Mouse (Mus musculus) MEL (cell line): ENCODE measurements around the gene Tomm40l. TPM values are rescaled to one million over a fixed set of nuclear protein-coding genes. Genes with fewer than 3 reads are reported as not detected.

Source experiments
- DNase-seq: peaks from one replicate; pipeline ENCODE4 v3.0.0; 2011; ENCODE audit warnings: low read depth, low spot score
- H3K27ac ChIP-seq: 2 replicates; pipeline ENCODE4 v1.5.1; 2012; ENCODE audit warnings: low read depth, mild to moderate bottlenecking, control low read depth, low read length, moderate library complexity; ENCODE audit not compliant: control insufficient read depth
- H3K27me3 ChIP-seq, 2 experiments: fragments of 150-350 bp in 1 of 2; sonication (generic) in 1 of 2; 2 replicates each; pipeline ENCODE4 v1.6.1; 2012; ENCODE audit warnings: low read length in 2 of 2, mild to moderate bottlenecking in 2 of 2, improper control_type of control experiment in 1 of 2, moderate library complexity in 1 of 2; ENCODE audit not compliant: insufficient read depth in 2 of 2, control insufficient read depth in 1 of 2
- H3K36me3 ChIP-seq, 2 experiments: 2 replicates each; pipeline ENCODE4 v1.6.1; 2012 to 2014; ENCODE audit warnings: low read length in 2 of 2, improper control_type of control experiment in 1 of 2, inconsistent platforms in 1 of 2, mild to moderate bottlenecking in 1 of 2; ENCODE audit not compliant: insufficient read depth in 2 of 2, control insufficient read depth in 1 of 2
- H3K4me1 ChIP-seq, 2 experiments: fragments of 150-350 bp in 1 of 2; sonication (generic) in 1 of 2; 2 replicates each; pipeline ENCODE4 v1.6.1; 2012; ENCODE audit warnings: low read length in 2 of 2, improper control_type of control experiment in 1 of 2, mild to moderate bottlenecking in 1 of 2; ENCODE audit not compliant: insufficient read depth in 2 of 2, control insufficient read depth in 1 of 2
- H3K4me3 ChIP-seq, 2 experiments: fragments of 150-350 bp in 1 of 2; sonication (generic) in 1 of 2; 2 replicates each; pipeline ENCODE4 v1.5.1; 2012; ENCODE audit warnings: low read depth in 2 of 2, low read length in 2 of 2, mild to moderate bottlenecking in 2 of 2, moderate library complexity in 2 of 2, control low read depth in 1 of 2, improper control_type of control experiment in 1 of 2; ENCODE audit not compliant: control insufficient read depth in 1 of 2, insufficient read depth in 1 of 2
- H3K79me2 ChIP-seq: 2 replicates; pipeline ENCODE4 v1.6.1; 2012; ENCODE audit warnings: mild to moderate bottlenecking, low read length, moderate library complexity; ENCODE audit not compliant: control insufficient read depth, poor library complexity, insufficient read depth
- H3K9ac ChIP-seq: 2 replicates; pipeline ENCODE4 v1.6.1; 2012; ENCODE audit warnings: low read depth, mild to moderate bottlenecking, control low read depth, low read length, moderate library complexity; ENCODE audit not compliant: control insufficient read depth, poor library complexity, severe bottlenecking
- H3K9me3 ChIP-seq: fragments of 150-350 bp; sonication (generic); replicated peaks from 2 replicates; pipeline ENCODE4 v1.6.1; 2012; ENCODE audit warnings: mild to moderate bottlenecking, low read length, improper control_type of control experiment, moderate library complexity; ENCODE audit not compliant: insufficient read depth
- BHLHE40 ChIP-seq: IDR thresholded peaks from 2 replicates; pipeline ENCODE4 v1.6.1; 2012; ENCODE audit warnings: low read depth, mild to moderate bottlenecking, inconsistent platforms, low read length, improper control_type of control experiment, borderline replicate concordance
- CHD1 ChIP-seq: IDR thresholded peaks from 2 replicates; pipeline ENCODE4 v1.6.1; 2012; ENCODE audit warnings: low read depth, mild to moderate bottlenecking, inconsistent platforms, low read length, improper control_type of control experiment
- CHD2 ChIP-seq: IDR thresholded peaks from 2 replicates; pipeline ENCODE4 v1.6.1; 2011; ENCODE audit warnings: low read length, improper control_type of control experiment
- CTCF ChIP-seq, 3 experiments: IDR thresholded peaks in 2 of 3; conservative IDR thresholded peaks in 1 of 3; 2 replicates each; pipeline ENCODE4 v1.5.1; 2011 to 2012; ENCODE audit warnings: low read length in 3 of 3, low read depth in 2 of 3, mild to moderate bottlenecking in 2 of 3, improper control_type of control experiment in 1 of 3, inconsistent platforms in 1 of 3, mixed read lengths in 1 of 3, moderate library complexity in 1 of 3; ENCODE audit not compliant: control insufficient read depth in 1 of 3, insufficient read depth in 1 of 3, poor library complexity in 1 of 3, severe bottlenecking in 1 of 3
- ELF1 ChIP-seq: IDR thresholded peaks from 2 replicates; pipeline ENCODE4 v1.6.1; 2014; ENCODE audit warnings: low read depth, mild to moderate bottlenecking, inconsistent platforms, low read length, improper control_type of control experiment, moderate library complexity
- EP300 ChIP-seq, 2 experiments: IDR thresholded peaks; 2 replicates each; pipeline ENCODE4 v1.6.1; 2011; ENCODE audit warnings: improper control_type of control experiment in 2 of 2, low read length in 2 of 2, low read depth in 1 of 2, mild to moderate bottlenecking in 1 of 2
- ETS1 ChIP-seq: IDR thresholded peaks from 2 replicates; pipeline ENCODE4 v1.6.1; 2012; ENCODE audit warnings: low read depth, mild to moderate bottlenecking, inconsistent platforms, low read length, improper control_type of control experiment, moderate library complexity
- GABPA ChIP-seq: IDR thresholded peaks from 2 replicates; pipeline ENCODE4 v1.6.1; 2012; ENCODE audit warnings: low read depth, mild to moderate bottlenecking, inconsistent platforms, low read length, improper control_type of control experiment, moderate library complexity
- HCFC1 ChIP-seq: IDR thresholded peaks from 2 replicates; pipeline ENCODE4 v1.6.1; 2012; ENCODE audit warnings: low read depth, mild to moderate bottlenecking, inconsistent platforms, low read length, improper control_type of control experiment, moderate library complexity
- KAT2A ChIP-seq: conservative IDR thresholded peaks from 2 replicates; pipeline ENCODE4 v1.6.1; 2012; ENCODE audit warnings: low read depth, low read length, improper control_type of control experiment, inconsistent platforms
- MAFK ChIP-seq: IDR thresholded peaks from 2 replicates; pipeline ENCODE4 v1.6.1; 2011; ENCODE audit warnings: low read depth, mild to moderate bottlenecking, low read length, improper control_type of control experiment, borderline replicate concordance
- MAX ChIP-seq: IDR thresholded peaks from 2 replicates; pipeline ENCODE4 v1.6.1; 2011; ENCODE audit warnings: low read length, improper control_type of control experiment
- MAZ ChIP-seq: IDR thresholded peaks from 2 replicates; pipeline ENCODE4 v1.6.1; 2012; ENCODE audit warnings: low read depth, mild to moderate bottlenecking, inconsistent platforms, low read length, improper control_type of control experiment
- MXI1 ChIP-seq: IDR thresholded peaks from 2 replicates; pipeline ENCODE4 v1.6.1; 2011; ENCODE audit warnings: mild to moderate bottlenecking, low read depth, low read length, improper control_type of control experiment
- MYB ChIP-seq: IDR thresholded peaks from 2 replicates; pipeline ENCODE4 v1.6.1; 2011; ENCODE audit warnings: mild to moderate bottlenecking, low read depth, low read length, improper control_type of control experiment
- MYC ChIP-seq: IDR thresholded peaks from 2 replicates; pipeline ENCODE4 v1.6.1; 2011; ENCODE audit warnings: low read depth, mild to moderate bottlenecking, low read length, improper control_type of control experiment, moderate library complexity
- NELFE ChIP-seq: IDR thresholded peaks from 2 replicates; pipeline ENCODE4 v1.6.1; 2011; ENCODE audit warnings: low read depth, low read length, improper control_type of control experiment
- NRF1 ChIP-seq: IDR thresholded peaks from 2 replicates; pipeline ENCODE4 v1.6.1; 2014; ENCODE audit warnings: low read depth, mild to moderate bottlenecking, inconsistent platforms, low read length, improper control_type of control experiment, moderate library complexity; ENCODE audit not compliant: poor library complexity, insufficient read depth, severe bottlenecking
- POLR2A ChIP-seq, 2 experiments: IDR thresholded peaks; 2 replicates each; pipeline ENCODE4 v1.6.1; 2011 to 2012; ENCODE audit warnings: low read length in 2 of 2, mild to moderate bottlenecking in 2 of 2, control low read depth in 1 of 2, improper control_type of control experiment in 1 of 2, low read depth in 1 of 2, moderate library complexity in 1 of 2; ENCODE audit not compliant: control insufficient read depth in 1 of 2, insufficient read depth in 1 of 2, poor library complexity in 1 of 2
- POLR2AphosphoS2 ChIP-seq: IDR thresholded peaks from 2 replicates; pipeline ENCODE4 v1.6.1; 2011; ENCODE audit warnings: low read length, improper control_type of control experiment
- POLR2AphosphoS5 ChIP-seq: IDR thresholded peaks from 2 replicates; pipeline ENCODE4 v1.6.1; 2012; ENCODE audit warnings: low read depth, borderline replicate concordance, mild to moderate bottlenecking, inconsistent platforms, low read length, moderate library complexity, mixed read lengths
- RAD21 ChIP-seq: IDR thresholded peaks from 2 replicates; pipeline ENCODE4 v1.6.1; 2011; ENCODE audit warnings: mild to moderate bottlenecking, low read depth, low read length, improper control_type of control experiment
- RCOR1 ChIP-seq: IDR thresholded peaks from 2 replicates; pipeline ENCODE4 v1.6.1; 2012; ENCODE audit warnings: low read depth, mild to moderate bottlenecking, inconsistent platforms, low read length, improper control_type of control experiment
- SIN3A ChIP-seq: IDR thresholded peaks from 2 replicates; pipeline ENCODE4 v1.6.1; 2012; ENCODE audit warnings: low read length, improper control_type of control experiment, inconsistent platforms
- SMC3 ChIP-seq: IDR thresholded peaks from 2 replicates; pipeline ENCODE4 v1.6.1; 2011; ENCODE audit warnings: low read depth, low read length, improper control_type of control experiment
- TAL1 ChIP-seq: IDR thresholded peaks from 2 replicates; pipeline ENCODE4 v1.6.1; 2012; ENCODE audit warnings: mild to moderate bottlenecking, inconsistent platforms, low read length, moderate library complexity, mixed read lengths
- TCF12 ChIP-seq: IDR thresholded peaks from 2 replicates; pipeline ENCODE4 v1.6.1; 2014; ENCODE audit warnings: low read depth, mild to moderate bottlenecking, inconsistent platforms, low read length, improper control_type of control experiment, moderate library complexity
- UBTF ChIP-seq: IDR thresholded peaks from 2 replicates; pipeline ENCODE4 v1.6.1; 2012; ENCODE audit warnings: low read depth, mild to moderate bottlenecking, inconsistent platforms, low read length, improper control_type of control experiment, moderate library complexity, borderline replicate concordance; ENCODE audit not compliant: insufficient read depth
- USF1 ChIP-seq: IDR thresholded peaks from 2 replicates; pipeline ENCODE4 v1.6.1; 2014; ENCODE audit warnings: low read depth, mild to moderate bottlenecking, inconsistent platforms, low read length, improper control_type of control experiment, moderate library complexity
- USF2 ChIP-seq, 2 experiments: IDR thresholded peaks; 2 replicates each; pipeline ENCODE4 v1.6.1; 2011 to 2012; ENCODE audit warnings: improper control_type of control experiment in 2 of 2, low read length in 2 of 2, borderline replicate concordance in 1 of 2, inconsistent platforms in 1 of 2, low read depth in 1 of 2, mild to moderate bottlenecking in 1 of 2; ENCODE audit not compliant: insufficient read depth in 1 of 2
- ZC3H11A ChIP-seq: IDR thresholded peaks from 2 replicates; pipeline ENCODE4 v1.6.1; 2012; ENCODE audit warnings: low read depth, mild to moderate bottlenecking, inconsistent platforms, low read length, improper control_type of control experiment
- ZKSCAN1 ChIP-seq: IDR thresholded peaks from 2 replicates; pipeline ENCODE4 v1.6.1; 2012; ENCODE audit warnings: low read depth, mild to moderate bottlenecking, inconsistent platforms, low read length, improper control_type of control experiment, moderate library complexity
- ZMIZ1 ChIP-seq: IDR thresholded peaks from 2 replicates; pipeline ENCODE4 v1.6.1; 2012; ENCODE audit warnings: low read depth, mild to moderate bottlenecking, inconsistent platforms, low read length, improper control_type of control experiment, moderate library complexity
- ZNF384 ChIP-seq: IDR thresholded peaks from 2 replicates; pipeline ENCODE4 v1.6.1; 2012; ENCODE audit warnings: low read depth, mild to moderate bottlenecking, inconsistent platforms, low read length, improper control_type of control experiment
- polyA plus RNA-seq, 2 experiments: library from polyadenylated mRNA; stranded (reverse) in 1 of 2; unstranded in 1 of 2; fragments of >175 nt in 1 of 2; fragments of >200 nt in 1 of 2; gene quantifications; 2 replicates each; pipeline versions ENCODE4 v1.2.1 to v1.2.4; 2012; ENCODE audit warnings: low replicate concordance in 2 of 2, low read depth in 1 of 2; ENCODE audit not compliant: insufficient read length in 2 of 2, insufficient read depth in 1 of 2, missing spikeins in 1 of 2
- total RNA-seq: library from RNA; depleted of rRNA; stranded (reverse); fragments of 300-350 nt; gene quantifications from 2 replicates; pipeline ENCODE4 v1.2.3, GENCODE M21; 2012; rRNA removed

Tomm40l gene
- total RNA-seq (38.0 and 40.7 TPM in 2 replicates), polyA plus RNA-seq (10 to 100 TPM in 1 of 2 experiments, not detected in 1; 43.4 TPM)

DNA sequence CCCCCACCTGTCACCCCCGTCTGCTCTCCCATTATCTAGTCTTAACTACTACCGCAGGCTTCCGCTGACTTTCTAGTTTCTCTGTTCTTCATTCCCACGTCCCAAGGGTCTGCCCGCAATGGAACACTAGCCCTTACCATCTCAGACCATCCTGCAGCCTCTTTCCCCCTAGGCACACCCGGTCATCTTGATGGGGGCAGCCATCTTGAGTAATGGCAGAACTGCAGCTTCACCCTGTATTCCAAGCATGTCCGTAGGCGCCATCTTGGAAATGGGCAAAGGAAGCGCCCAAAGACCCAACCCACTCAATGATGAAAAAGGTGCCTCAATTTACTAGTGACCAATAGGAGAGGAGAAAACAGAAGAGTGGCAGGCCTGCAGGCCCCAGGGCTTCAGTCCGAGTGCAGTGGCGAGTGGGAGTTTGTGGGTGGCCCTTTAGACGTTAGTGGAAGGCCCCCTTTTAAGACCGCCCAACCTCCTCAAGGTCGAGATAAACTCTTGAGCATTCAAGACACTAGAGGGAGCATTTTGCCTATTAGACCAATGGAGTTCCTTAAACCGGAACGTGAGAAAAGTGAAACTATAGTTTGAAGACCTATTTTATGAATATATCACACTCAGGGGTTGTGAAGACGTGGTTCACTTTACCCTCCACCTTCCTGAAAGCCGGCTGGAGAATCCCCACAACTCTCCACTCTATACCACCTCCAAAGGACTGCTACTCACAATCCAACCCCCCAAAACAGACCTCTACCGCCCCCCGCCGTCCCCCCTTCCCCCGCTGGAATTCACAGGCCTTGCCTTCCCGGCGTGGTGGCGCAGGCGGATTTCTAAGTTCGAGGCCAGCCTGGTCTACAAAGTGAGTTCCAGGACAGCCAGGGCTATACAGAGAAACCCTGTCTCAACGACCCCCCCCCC lies at the start of gene Tomm40l:
Gene Tomm40l, minus strand, starts transcription at position 277 of the 918 bp plus-strand sequence.
- H3K36me3 ChIP-seq: peaks cover 0 to 3% of the 10 kb centered on the region in 2 experiments; a peak in 2 of 4 replicates
- H3K27me3 ChIP-seq: no peaks in the 10 kb centered on the region
- TF ChIP-seq CTCF (IDR thresholded peaks at IDR 0.05 in 2 of 3, conservative IDR thresholded peaks at IDR 0.05 in 1 of 3; ENCODE audit: control insufficient read depth in 1 of 3, insufficient read depth in 1 of 3, low read depth in 2 of 3, low read length in 3 of 3, poor library complexity in 1 of 3, severe bottlenecking in 1 of 3) (peak; percentile 27 to 72 (median 34); a peak in 5 of 6 replicates), MAFK (no peak), UBTF (no peak), ZKSCAN1 (no peak), MYC (peak; percentile 81), BHLHE40 (peak; percentile 72; the same call in 1 of the 2 replicates), POLR2AphosphoS5 (no peak), USF2 (IDR thresholded peaks at IDR 0.05; ENCODE audit: borderline replicate concordance in 1 of 2, insufficient read depth in 1 of 2, low read depth in 1 of 2, low read length in 2 of 2) (no peak), RAD21 (peak; percentile 65), ZNF384 (no peak), POLR2AphosphoS2 (peak; percentile 51; the same call in 1 of the 2 replicates), CHD1 (peak; percentile 94), TAL1 (no peak), MYB (no peak), NELFE (peak; percentile 55), POLR2A (IDR thresholded peaks at IDR 0.05; ENCODE audit: control insufficient read depth in 1 of 2, insufficient read depth in 1 of 2, low read depth in 1 of 2, low read length in 2 of 2, poor library complexity in 1 of 2) (peak; percentile 75 to 80), ZMIZ1 (peak; percentile 34), HCFC1 (peak; percentile 98), MAZ (peak; percentile 72), GABPA (no peak), ETS1 (peak; percentile 66; the same call in 1 of the 2 replicates), NRF1 (peak; percentile 65), ELF1 (peak; percentile 70; the same call in 1 of the 2 replicates), USF1 (0 out of 2 replicates have a peak, but pooled peaks have one; percentile 11), EP300 (IDR thresholded peaks at IDR 0.05; ENCODE audit: low read depth in 1 of 2, low read length in 2 of 2) (peak in 1 of 2 experiments; percentile 63; a peak in 2 of 4 replicates), CHD2 (peak; percentile 59; the same call in 1 of the 2 replicates), SMC3 (peak; percentile 70), RCOR1 (peak; percentile 86), ZC3H11A (peak; percentile 31; the same call in 1 of the 2 replicates), TCF12 (peak; percentile 81), MXI1 (peak; percentile 93), SIN3A (peak; percentile 94), MAX (no peak), KAT2A (peak; percentile 83)

More for the DNA sequence above, at the start of gene Tomm40l:
- Histone ChIP-seq H3K4me1 (peaks cover 0 to 8% of the 10 kb centered on the region in 2 experiments; a peak in 1 of 4 replicates), H3K27ac (peak within 1 kb of the TSS; percentile 94), H3K79me2 (peaks cover 2% of the 10 kb centered on the region; the same call in 1 of the 2 replicates), H3K9me3 (no peaks in the 10 kb centered on the region), H3K9ac (peak within 1 kb of the TSS; percentile 88), H3K4me3 (peak within 1 kb of the TSS; percentile 83 to 90)
- DNase-seq: peak; percentile 99
